Mouse (Mus musculus) naive thymus-derived CD4-positive, alpha-beta T cell, adult 2 months (primary cell): ENCODE data around the gene Olfr1440.

Source experiments
- DNase-seq: peaks from one replicate; pipeline ENCODE4 v3.0.0-alpha.2; 2011; ENCODE audit warnings: low read depth

The Olfr1440 gene

GRCm38 (mm10) chr19:12386979-12387378 lies at the start of gene Olfr1440:
TSS of gene Olfr1440 (plus strand) at chr19:12387279.
- no peak for DNase-seq

- no peak for DNase-seq
Observed at GRCm38 (mm10) chr19:12373004-12373403, 14.1 kb upstream of the Olfr1440 start.

GRCm38 (mm10) chr19:12374465-12375025 lies 12.5 kb upstream of the Olfr1440 start:
- no peak for DNase-seq

GRCm38 (mm10) chr19:12413737-12414136 lies 26.7 kb downstream of the Olfr1440 start:
- DNase-seq = no peak

- no peak for DNase-seq
Observed at GRCm38 (mm10) chr19:12417361-12417760, 30.3 kb downstream of the Olfr1440 start, which contains the start of gene Olfr1441. TSS of gene Olfr1441 (plus strand) at chr19:12417433.

GRCm38 (mm10) chr19:12418312-12418711 lies 31.2 kb downstream of the Olfr1440 start:
- no peak for DNase-seq

GRCm38 (mm10) chr19:12420555-12420954 lies 33.5 kb downstream of the Olfr1440 start:
- DNase-seq = no peak

GRCm38 (mm10) chr19:12421680-12422079 lies 34.6 kb downstream of the Olfr1440 start:
- DNase-seq = no peak

- DNase-seq = no peak
Observed at GRCm38 (mm10) chr19:12427101-12427500, 40.0 kb downstream of the Olfr1440 start.

GRCm38 (mm10) chr19:12427605-12428004 lies 40.5 kb downstream of the Olfr1440 start, which contains the start of gene Pfpl:
TSS of gene Pfpl (plus strand) at chr19:12427905.
- DNase-seq = no peak

GRCm38 (mm10) chr19:12433033-12433432 lies 46.0 kb downstream of the Olfr1440 start:
- peak; percentile 47 for DNase-seq

GRCm38 (mm10) chr19:12435011-12435416 lies 47.9 kb downstream of the Olfr1440 start:
- DNase-seq = no peak

- DNase-seq = no peak
Observed at GRCm38 (mm10) chr19:12435750-12436524, 48.9 kb downstream of the Olfr1440 start.

GRCm38 (mm10) chr19:12439581-12439980 lies 52.5 kb downstream of the Olfr1440 start:
- no peak for DNase-seq

GRCm38 (mm10) chr19:12440103-12440725 lies 53.1 kb downstream of the Olfr1440 start:
- DNase-seq = no peak

- no peak for DNase-seq
Observed at GRCm38 (mm10) chr19:12442560-12442959, 55.5 kb downstream of the Olfr1440 start.

GRCm38 (mm10) chr19:12445014-12445413 lies 57.9 kb downstream of the Olfr1440 start:
- no peak for DNase-seq
